Comparison of ENCODE assay signal across 20 mouse cellular contexts in genomic region chr10:25536621-25537020, GRCm38 (mm10). TPM values are rescaled to one million over a fixed set of nuclear protein-coding genes. Genes with fewer than 3 reads are reported as not detected.
"Had no signal": no experiment of that assay in that cellular context is flagged by ENCODE, and none has a peak within 500 bp of the region (broad histone marks: within the 10 kb centered on the region; RNA-seq: fewer than 3 reads in every experiment).

No protein-coding gene starts in this region.

- ATAC-seq: hindbrain, postnatal 0 days; inflammation-experienced regulatory T-cells, adult 6 months had no signal

- H3K27ac ChIP-seq: hindbrain, postnatal 0 days; kidney, embryonic 15.5 days; limb, embryonic 12.5 days; limb, embryonic 15.5 days; stomach, postnatal 0 days had no signal

- H3K4me3 ChIP-seq: kidney, embryonic 15.5 days; limb, embryonic 12.5 days; limb, embryonic 15.5 days had no signal

- H3K4me1 ChIP-seq: limb, embryonic 12.5 days; limb, embryonic 15.5 days had no signal

- H3K9ac ChIP-seq: kidney, embryonic 15.5 days; limb, embryonic 12.5 days; limb, embryonic 15.5 days had no signal

- DNase-seq: kidney, postnatal 10 days; left cerebral cortex, postnatal 4 days; lung, adult 2 months; lung, postnatal 14 days; lung, postnatal 4 days; midbrain, embryonic 14.5 days; thymus, adult 2 months; thymus, postnatal 14 days had no signal

- H3K4me2 ChIP-seq: kidney, embryonic 15.5 days; limb, embryonic 12.5 days; limb, embryonic 15.5 days; midbrain, embryonic 11.5 days had no signal

- H3K36me3 ChIP-seq: kidney, embryonic 15.5 days; limb, embryonic 12.5 days; limb, embryonic 15.5 days had no signal

- H3K27me3 ChIP-seq: kidney, embryonic 15.5 days; limb, embryonic 12.5 days; limb, embryonic 15.5 days had no signal

- H3K9me3 ChIP-seq: kidney, embryonic 15.5 days; limb, embryonic 12.5 days; limb, embryonic 15.5 days had no signal

RNA-seq across cellular contexts. Expression of gene Smlr1, which starts 0.6 kb away (rescaled TPM):
- polyA plus RNA-seq: hindbrain, postnatal 0 days; inflammation-experienced regulatory T-cells, adult 6 months; limb, embryonic 12.5 days; limb, embryonic 15.5 days; lung, adult 2 months; lung, embryonic 16.5 days; midbrain, embryonic 11.5 days; midbrain, embryonic 14.5 days; midbrain, postnatal 0 days; neural tube, embryonic 11.5 days; neural tube, embryonic 14.5 days; stomach, embryonic 14.5 days; thymus, adult 2 months had no signal
